Mouse (Mus musculus) heart, adult 2 months (tissue): ENCODE data around the gene Ablim2. TPM values are rescaled to one million over a fixed set of nuclear protein-coding genes. Genes with fewer than 3 reads are reported as not detected.
A peak's percentile ranks its signal among the peaks of the same experiment; 100 is the strongest.

Experiments used
- DNase-seq, 2 experiments: peaks; one replicate each; pipeline ENCODE4 v3.0.0; 2021
- H3K27ac ChIP-seq: fragments of 200-600 bp; 2 replicates; pipeline ENCODE4 v1.8.1; 2022
- H3K27me3 ChIP-seq: fragments of 200-500 bp; 2 replicates; pipeline ENCODE4 v1.6.1; 2012; ENCODE audit warnings: mild to moderate bottlenecking, low read length, inconsistent platforms, mixed read lengths; ENCODE audit not compliant: control insufficient read depth, insufficient read depth
- H3K36me3 ChIP-seq: fragments of 200-500 bp; 2 replicates; pipeline ENCODE4 v1.6.1; 2012; ENCODE audit warnings: low read length, inconsistent platforms; ENCODE audit not compliant: control insufficient read depth, insufficient read depth
- H3K4me1 ChIP-seq: fragments of 200-500 bp; 2 replicates; pipeline ENCODE4 v1.6.1; 2011; ENCODE audit warnings: low read length; ENCODE audit not compliant: control insufficient read depth, insufficient read depth
- H3K4me3 ChIP-seq: fragments of 200-600 bp; 2 replicates; pipeline ENCODE4 v1.8.1; 2022
- H3K79me2 ChIP-seq: fragments of 200-500 bp; replicated peaks from 2 replicates; pipeline ENCODE4 v1.6.1; 2012; ENCODE audit warnings: mild to moderate bottlenecking, inconsistent platforms, low read length, moderate library complexity, mixed read lengths; ENCODE audit not compliant: control insufficient read depth, insufficient read depth
- H3K9ac ChIP-seq: fragments of 200-500 bp; 2 replicates; pipeline ENCODE4 v1.6.1; 2012; ENCODE audit warnings: low read depth, mild to moderate bottlenecking, control low read depth, inconsistent platforms, low read length, mixed read lengths
- CTCF ChIP-seq: fragments of 200-600 bp; IDR thresholded peaks from 2 replicates; pipeline ENCODE4 v1.8.1; 2022; ENCODE audit warnings: antibody characterized with exemption, mild to moderate bottlenecking, moderate library complexity
- EP300 ChIP-seq: fragments of 200-500 bp; IDR thresholded peaks from 2 replicates; pipeline ENCODE4 v1.6.1; 2011; ENCODE audit warnings: low read depth, low read length, control low read depth; ENCODE audit not compliant: insufficient read depth
- POLR2A ChIP-seq: fragments of 200-500 bp; IDR thresholded peaks from 2 replicates; pipeline ENCODE4 v1.6.1; 2011; ENCODE audit warnings: mild to moderate bottlenecking, low read depth, low read length, control low read depth; ENCODE audit not compliant: insufficient read depth
- WGBS: fragments of 180-500 bp; shearing (Covaris S2); methylation state at CpG from one replicate; pipeline ENCODE4 v1.1.7; 2018; 5-methylcytosine and 5-hydroxymethylcytosine counted together
- intact Hi-C: fragments of 180-260 bp; cut with DNase I; formaldehyde crosslinking; loops from one replicate; pipeline ENCODE4 v1.15.1; 2025
- polyA plus RNA-seq: library from polyadenylated mRNA; depleted of rRNA; stranded (reverse); fragments of >200 nt; gene quantifications from 2 replicates; pipeline ENCODE4 v1.2.3, GENCODE M21; 2012
- total RNA-seq, 2 experiments: library from RNA; stranded (reverse); gene quantifications; 2 replicates each; pipeline ENCODE4 v1.2.3; 2021

Gene Ablim2
- total and polyA plus RNA-seq, 3 experiments, result 20.1 to 32.7 (median 20.8) TPM

DNA sequence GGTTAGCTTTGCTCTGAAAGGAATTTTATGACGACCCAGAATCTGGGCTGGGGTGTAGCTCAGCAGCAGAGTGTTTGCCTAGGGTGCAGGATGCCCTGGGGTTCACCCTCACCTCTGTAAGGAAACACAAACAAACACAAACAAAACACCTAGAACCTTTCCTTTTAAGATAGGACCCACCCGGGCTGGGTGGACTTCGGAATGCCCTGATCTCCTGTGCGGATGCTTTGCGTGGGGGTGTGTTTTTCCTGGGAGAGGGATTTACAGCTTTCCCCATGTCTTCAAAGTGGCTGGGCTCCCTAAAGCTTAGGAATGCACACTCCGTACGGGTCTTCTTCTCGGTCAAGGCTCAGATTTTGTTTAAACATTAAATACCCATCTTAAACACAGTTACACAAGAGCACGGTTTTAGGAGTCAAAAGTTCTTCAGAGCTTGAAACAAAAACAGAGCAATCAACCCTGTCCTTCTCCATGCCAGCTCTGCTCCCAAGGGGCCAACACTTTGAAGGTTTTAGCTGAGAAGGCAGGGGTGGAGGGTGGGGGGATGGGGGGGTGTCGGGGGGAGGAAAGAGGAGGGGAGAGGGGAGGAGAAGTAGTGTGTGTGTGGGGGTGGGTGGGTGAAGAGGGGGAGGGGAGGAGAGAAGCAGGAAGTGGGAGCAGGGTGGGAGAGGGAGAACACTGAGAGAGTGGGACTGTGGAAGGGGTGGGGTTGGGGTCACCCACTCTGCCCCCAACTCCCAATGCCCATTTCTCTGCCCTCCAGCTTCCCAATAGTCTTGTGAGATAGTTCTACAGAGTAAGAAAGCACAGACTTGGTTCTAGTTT, 142.9 kb downstream of the Ablim2 start:
- peaks cover 46% of the 10 kb centered on the region for H3K4me1 ChIP-seq
- DNase-seq, result no peak
- peaks cover 9% of the 10 kb centered on the region for H3K36me3 ChIP-seq
- H3K27ac ChIP-seq, result peak overlapping the region; percentile 43
- H3K4me3 ChIP-seq, result no peak overlapping the region
- 32% methylated on average over 10 of the region's 10 CpGs for WGBS
- intact Hi-C loops, result no loop called here
- TF ChIP-seq POLR2A (no peak), EP300 (no peak), CTCF (no peak)
- no peaks in the 10 kb centered on the region for H3K27me3 ChIP-seq
- H3K79me2 ChIP-seq, result peaks cover 7% of the 10 kb centered on the region
- H3K9ac ChIP-seq, result no peak overlapping the region

DNA sequence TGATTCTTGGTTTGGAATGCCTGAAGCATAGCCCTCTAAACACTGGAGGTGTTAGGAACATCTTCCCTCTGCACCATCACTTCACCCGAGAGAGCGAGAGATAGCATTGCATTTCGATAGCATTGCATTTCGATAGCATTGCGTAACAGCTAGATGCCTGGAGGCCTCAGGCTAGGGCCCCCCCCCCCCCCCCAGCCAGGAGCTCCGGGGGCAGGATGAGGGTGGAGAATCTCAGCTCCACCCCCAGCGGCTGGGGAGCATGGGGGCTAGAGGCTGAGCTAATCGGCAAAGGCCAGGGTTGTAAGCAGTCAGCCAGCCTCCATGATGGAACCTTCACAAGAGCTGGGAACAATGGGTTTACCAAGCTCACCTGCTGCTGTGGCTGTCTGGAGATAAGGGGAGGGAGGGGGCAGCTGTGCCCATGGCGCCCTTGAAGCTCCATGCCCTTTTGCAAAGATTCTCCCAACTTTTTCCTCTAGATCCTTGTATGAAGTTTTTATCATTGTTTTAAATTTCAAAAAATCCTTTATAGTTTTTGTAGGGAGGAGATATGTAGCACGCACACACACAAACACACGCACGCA, 143.6 kb downstream of the Ablim2 start:
- Histone ChIP-seq H3K4me3 (no peak overlapping the region), H3K4me1 (peaks cover 46% of the 10 kb centered on the region), H3K79me2 (peaks cover 10% of the 10 kb centered on the region), H3K36me3 (peaks cover 10% of the 10 kb centered on the region), H3K9ac (no peak overlapping the region), H3K27ac (no peak overlapping the region; the same call in 1 of the 2 replicates), H3K27me3 (no peaks in the 10 kb centered on the region)
- intact Hi-C loops, result no loop called here
- 45% methylated on average over 12 of the region's 12 CpGs for WGBS
- DNase-seq, result no peak
- no peak for TF ChIP-seq POLR2A
- no peak for TF ChIP-seq EP300
- no peak for TF ChIP-seq CTCF

DNA sequence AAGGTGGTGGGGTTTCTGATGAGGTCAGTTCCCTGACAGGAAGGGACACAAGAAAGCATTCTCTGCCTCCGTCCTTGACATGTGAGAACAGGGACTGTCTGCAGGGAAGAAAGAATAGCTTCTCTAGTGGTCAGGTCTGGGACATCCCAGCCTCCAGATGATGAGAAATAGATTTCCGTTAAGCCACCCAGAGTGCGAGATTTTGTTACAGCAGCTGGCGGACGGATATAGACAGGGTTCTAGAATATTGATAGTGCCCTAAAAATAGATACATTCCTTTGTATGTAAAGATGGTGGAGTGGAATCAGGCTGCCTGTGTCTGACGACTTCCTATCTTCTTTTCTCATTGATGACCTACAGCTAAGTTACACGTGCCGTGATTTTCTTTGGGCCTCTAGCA, 145.8 kb downstream of the Ablim2 start:
- peaks cover 46% of the 10 kb centered on the region for H3K4me1 ChIP-seq
- no peak for DNase-seq
- intact Hi-C loops, result no loop called here
- no peak overlapping the region for H3K4me3 ChIP-seq
- 34% methylated on average over 8 of the region's 8 CpGs for WGBS
- no peaks in the 10 kb centered on the region for H3K27me3 ChIP-seq
- no peak overlapping the region for H3K9ac ChIP-seq
- H3K27ac ChIP-seq, result no peak overlapping the region; the same call in 1 of the 2 replicates
- TF ChIP-seq CTCF (no peak), POLR2A (no peak), EP300 (no peak)
- H3K79me2 ChIP-seq, result peaks cover 9% of the 10 kb centered on the region
- H3K36me3 ChIP-seq, result peaks cover 10% of the 10 kb centered on the region

DNA sequence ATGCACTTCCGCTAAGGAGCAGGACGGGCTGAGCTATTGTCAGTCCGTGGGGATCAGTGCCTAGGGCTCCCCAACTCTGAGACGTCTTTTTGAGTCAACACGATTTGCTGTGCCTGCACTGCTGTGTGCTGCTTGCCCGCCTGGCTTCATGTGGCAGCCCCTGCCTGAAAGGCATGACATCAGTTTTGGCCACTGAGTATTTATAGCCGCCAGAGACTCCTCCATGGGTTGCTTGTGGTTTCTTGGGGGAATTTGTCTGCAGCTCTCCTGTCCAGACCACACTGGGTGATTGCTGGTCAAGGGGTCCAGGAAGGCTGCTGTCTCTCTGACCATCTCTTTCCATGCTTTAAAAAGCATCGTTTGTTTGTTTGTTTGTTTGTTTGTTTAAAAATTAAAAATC, 147.6 kb downstream of the Ablim2 start:
- Histone ChIP-seq H3K27ac (peak overlapping the region; percentile 19; the same call in 1 of the 2 replicates), H3K79me2 (peaks cover 9% of the 10 kb centered on the region), H3K4me1 (peaks cover 50% of the 10 kb centered on the region), H3K9ac (no peak overlapping the region), H3K27me3 (no peaks in the 10 kb centered on the region), H3K36me3 (peaks cover 9% of the 10 kb centered on the region), H3K4me3 (no peak overlapping the region)
- intact Hi-C loops, result no loop called here
- WGBS, result 52% methylated on average over 8 of the region's 8 CpGs
- no peak for TF ChIP-seq EP300
- no peak for TF ChIP-seq CTCF
- TF ChIP-seq POLR2A, result no peak
- no peak for DNase-seq

DNA sequence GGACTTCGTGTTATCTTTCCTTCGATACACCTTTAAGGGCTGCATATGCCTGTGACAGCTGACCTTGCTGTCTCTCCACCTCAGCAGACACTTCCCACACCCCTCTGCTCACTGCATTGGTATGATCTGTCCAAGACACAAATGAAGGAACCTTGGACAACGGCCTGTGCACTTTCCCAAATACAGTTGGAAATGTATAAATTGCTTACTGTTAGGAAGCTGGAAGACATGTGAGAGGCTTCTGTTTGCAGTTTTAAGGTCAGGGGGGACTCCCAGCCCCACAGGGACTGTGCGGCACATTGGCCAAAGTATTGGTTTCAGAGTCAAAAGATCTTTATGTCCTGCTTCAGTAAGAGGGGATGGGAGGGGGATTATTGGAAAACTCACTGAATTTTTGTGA, 149.4 kb downstream of the Ablim2 start:
- intact Hi-C loops, result no loop called here
- peak overlapping the region; percentile 70; the same call in 1 of the 2 replicates for H3K27ac ChIP-seq
- TF ChIP-seq EP300 (no peak), CTCF (no peak), POLR2A (no peak)
- H3K79me2 ChIP-seq, result peaks cover 8% of the 10 kb centered on the region
- H3K4me1 ChIP-seq, result peaks cover 41% of the 10 kb centered on the region
- WGBS, result 66% methylated on average over 4 of the region's 4 CpGs
- H3K9ac ChIP-seq, result no peak overlapping the region
- no peaks in the 10 kb centered on the region for H3K27me3 ChIP-seq
- H3K4me3 ChIP-seq, result no peak overlapping the region
- peaks cover 7% of the 10 kb centered on the region for H3K36me3 ChIP-seq
- no peak for DNase-seq

DNA sequence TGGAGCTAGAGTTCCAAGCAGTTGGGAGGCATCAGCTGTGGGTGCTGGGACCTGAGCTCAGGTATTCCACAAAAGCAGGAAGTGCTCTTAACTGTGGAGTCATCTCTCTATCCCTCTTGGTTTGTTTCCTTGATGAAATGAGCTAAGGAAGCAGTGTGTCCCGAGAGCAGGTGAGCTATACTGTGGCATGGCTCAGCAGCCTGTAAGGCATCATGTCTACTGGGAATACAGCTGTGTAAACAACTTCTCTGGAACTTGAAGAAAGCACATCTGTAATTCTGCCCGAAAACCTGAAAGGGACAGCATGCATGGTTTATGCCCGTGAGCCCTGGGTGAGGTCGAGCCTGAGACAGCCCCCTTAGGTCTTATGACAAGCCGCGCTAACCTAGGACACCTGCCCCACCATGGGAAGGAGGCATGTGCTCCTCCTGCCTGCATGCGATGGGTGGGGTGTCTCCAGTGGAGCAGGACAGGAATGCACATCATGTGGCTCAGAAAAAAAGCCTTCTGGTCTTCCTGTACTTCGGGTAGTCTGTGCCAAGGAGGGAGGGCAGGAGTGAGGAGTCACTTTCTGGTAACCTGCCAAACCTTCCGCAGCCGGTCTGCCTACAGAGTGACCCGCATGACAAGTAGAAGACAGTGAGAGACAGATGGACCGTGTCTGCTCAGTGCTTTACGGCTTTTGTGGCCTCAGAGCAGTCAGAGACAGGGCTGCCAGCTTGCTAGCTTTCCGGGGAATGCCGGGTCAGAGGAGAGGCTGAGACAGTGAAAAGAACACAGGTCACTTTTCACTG, 150.2 kb downstream of the Ablim2 start:
- WGBS, result 12% methylated on average over 15 of the region's 15 CpGs
- H3K36me3 ChIP-seq, result peaks cover 7% of the 10 kb centered on the region
- H3K79me2 ChIP-seq, result peaks cover 8% of the 10 kb centered on the region
- H3K9ac ChIP-seq, result peak overlapping the region; percentile 33
- H3K4me3 ChIP-seq, result no peak overlapping the region
- peak; percentile 61 to 79 for DNase-seq
- H3K4me1 ChIP-seq, result peaks cover 41% of the 10 kb centered on the region
- TF ChIP-seq POLR2A, result no peak
- TF ChIP-seq CTCF, result no peak
- TF ChIP-seq EP300, result peak; percentile 41; the same call in 1 of the 2 replicates
- peak overlapping the region; percentile 70 for H3K27ac ChIP-seq
- intact Hi-C loops, result loop anchor here (1.0 kb wide), 1 partner anchor 14 kb away; no protein-coding TSS in a partner anchor
- no peaks in the 10 kb centered on the region for H3K27me3 ChIP-seq
